Mouse (Mus musculus) CH12.LX (cell line): Measurements from ENCODE around the gene Ccdc57.
A peak's percentile ranks its signal among the peaks of the same experiment; 100 is the strongest.

Experiments used
- CHD1 ChIP-seq: IDR thresholded peaks from 2 replicates; pipeline ENCODE4 v1.6.1; 2012; ENCODE audit warnings: low read depth, low read length, improper control_type of control experiment, inconsistent platforms
- CHD2 ChIP-seq: IDR thresholded peaks from 2 replicates; pipeline ENCODE4 v1.6.1; 2011; ENCODE audit warnings: low read length, improper control_type of control experiment
- MAX ChIP-seq: IDR thresholded peaks from 2 replicates; pipeline ENCODE4 v1.6.1; 2011; ENCODE audit warnings: low read length, improper control_type of control experiment
- POLR2A ChIP-seq: IDR thresholded peaks from 2 replicates; pipeline ENCODE4 v1.6.1; 2011; ENCODE audit warnings: low read depth, mild to moderate bottlenecking, improper control_type of control experiment, low read length
- ZMIZ1 ChIP-seq: IDR thresholded peaks from 2 replicates; pipeline ENCODE4 v1.6.1; 2012; ENCODE audit warnings: low read depth, mild to moderate bottlenecking, inconsistent platforms, low read length, improper control_type of control experiment

DNA sequence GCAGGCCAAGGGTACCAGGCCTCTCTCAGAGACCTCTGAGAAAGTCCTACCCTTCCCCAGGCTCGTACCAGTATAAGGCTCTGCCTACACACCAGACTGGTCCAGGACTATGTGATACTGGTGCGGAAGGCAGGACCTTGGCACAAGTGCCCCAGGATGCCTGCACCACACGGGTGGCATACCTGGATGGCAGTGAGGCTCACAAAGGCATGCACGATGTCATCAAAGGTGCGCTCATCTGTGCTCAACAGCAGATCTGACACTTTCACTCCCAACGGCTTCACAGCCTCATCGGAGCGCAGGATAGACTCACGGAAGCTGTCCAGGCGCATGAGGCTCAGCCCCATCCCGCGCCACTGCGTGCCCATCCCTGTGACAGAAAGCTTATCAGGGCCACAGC is 114.4 kb downstream of the Ccdc57 start:
- TF ChIP-seq CHD2 (no peak), CHD1 (no peak), POLR2A (0 out of 2 replicates have a peak, but pooled peaks have one; percentile 5), ZMIZ1 (no peak), MAX (no peak)
